28 mouse cellular contexts compared by ENCODE assay signal in genomic region chr10:21511386-21511785, GRCm38 (mm10).
DNase-seq lines count a peak whose midpoint lies in the region; ATAC-seq and TF ChIP-seq lines count a peak whose summit lies in the region.
"Had no signal": no experiment of that assay in that cellular context is flagged by ENCODE, and none has a peak within 500 bp of the region (broad histone marks: within the 10 kb centered on the region; RNA-seq: fewer than 3 reads in every experiment).

No protein-coding gene starts in this region.

- no peak overlapping the region for H3K4me2 ChIP-seq in liver, embryonic 15.5 days
- H3K4me2 ChIP-seq in intestine, postnatal 0 days (replicated peaks; ENCODE audit: low read depth), result no peak overlapping the region
- H3K4me2 ChIP-seq: hindbrain, embryonic 15.5 days; limb, embryonic 12.5 days; midbrain, embryonic 15.5 days had no signal

- DNase-seq in heart, embryonic 10.5 days (ENCODE audit: low spot score), result no peak
- no peak for DNase-seq in heart, adult 8-10 months (ENCODE audit: low spot score)
- peak; percentile 37 for DNase-seq in MEL-GATA-1-ER (ENCODE audit: extremely low read depth, low read depth)
- no peak for DNase-seq in spleen, postnatal 10 days (ENCODE audit: low spot score in 2 of 2)
- no peak for DNase-seq in layer of hippocampus, postnatal 36 days
- DNase-seq: adrenal gland, postnatal 25 days; cerebellum, adult 8-10 months; cerebellum, postnatal 25 days; gastrocnemius, postnatal 36 days; heart, adult 2 months; heart, postnatal 14 days; kidney, adult 8-10 months; kidney, postnatal 10 days; lung, adult 18-20 months; lung, postnatal 10 days; right cerebral cortex, postnatal 25 days had no signal

- H3K9ac ChIP-seq in liver, embryonic 15.5 days, result no peak overlapping the region
- H3K9ac ChIP-seq in intestine, postnatal 0 days (ENCODE audit: low read depth, low read length), result no peak overlapping the region
- H3K9ac ChIP-seq: hindbrain, embryonic 15.5 days; limb, embryonic 12.5 days; midbrain, embryonic 15.5 days had no signal

- peaks cover 15% of the 10 kb centered on the region for H3K4me1 ChIP-seq in heart, embryonic 10.5 days
- 0 out of 2 replicates have a peak, but pooled peaks cover 7% of the 10 kb centered on the region for H3K4me1 ChIP-seq in liver, embryonic 15.5 days (replicated peaks)
- no peaks in the 10 kb centered on the region; the same call in 1 of the 2 replicates for H3K4me1 ChIP-seq in testis, adult 2 months (ENCODE audit: control insufficient read depth, insufficient read depth, low read length)
- H3K4me1 ChIP-seq in intestine, postnatal 0 days (replicated peaks; ENCODE audit: control insufficient read depth, insufficient read depth, low read length), result no peaks in the 10 kb centered on the region
- H3K4me1 ChIP-seq: hindbrain, embryonic 10.5 days; hindbrain, embryonic 15.5 days; limb, embryonic 12.5 days; midbrain, embryonic 15.5 days had no signal

- peak overlapping the region; percentile 7; the same call in 1 of the 2 replicates for H3K27ac ChIP-seq in heart, embryonic 10.5 days
- H3K27ac ChIP-seq in liver, embryonic 15.5 days (replicated peaks), result no peak overlapping the region
- peak overlapping the region; percentile 32 for H3K27ac ChIP-seq in testis, adult 2 months (ENCODE audit: control insufficient read depth, insufficient read depth, low read depth, low read length)
- no peak overlapping the region for H3K27ac ChIP-seq in intestine, postnatal 0 days (ENCODE audit: low read depth, low read length)
- H3K27ac ChIP-seq: heart, adult 2 months; hindbrain, embryonic 10.5 days; hindbrain, embryonic 15.5 days; limb, embryonic 12.5 days; macrophage; midbrain, embryonic 10.5 days; midbrain, embryonic 15.5 days had no signal

- H3K4me3 ChIP-seq in heart, embryonic 10.5 days, result no peak overlapping the region
- H3K4me3 ChIP-seq in liver, embryonic 15.5 days (replicated peaks), result no peak overlapping the region
- H3K4me3 ChIP-seq in testis, adult 2 months (ENCODE audit: control insufficient read depth, low read depth, low read length), result no peak overlapping the region
- no peak overlapping the region for H3K4me3 ChIP-seq in intestine, postnatal 0 days (ENCODE audit: low read depth, low read length)
- H3K4me3 ChIP-seq: heart, adult 2 months; hindbrain, embryonic 10.5 days; hindbrain, embryonic 15.5 days; limb, embryonic 12.5 days; midbrain, embryonic 10.5 days; midbrain, embryonic 15.5 days had no signal

- H3K9me3 ChIP-seq in heart, embryonic 10.5 days, result no peaks in the 10 kb centered on the region
- H3K9me3 ChIP-seq in liver, embryonic 15.5 days (replicated peaks), result no peaks in the 10 kb centered on the region
- H3K9me3 ChIP-seq in intestine, postnatal 0 days (ENCODE audit: control insufficient read depth), result no peaks in the 10 kb centered on the region
- H3K9me3 ChIP-seq: hindbrain, embryonic 15.5 days; midbrain, embryonic 15.5 days had no signal

- no peak for TF ChIP-seq CTCF in testis, adult 2 months (IDR thresholded peaks at IDR 0.05; ENCODE audit: control insufficient read depth, insufficient read depth, insufficient replicate concordance, low read depth, low read length)
- no peak for TF ChIP-seq CTCF in intestine, postnatal 0 days (IDR thresholded peaks at IDR 0.05; ENCODE audit: low read depth)

- 0 out of 2 replicates have a peak, but pooled peaks have one; percentile 49 for ATAC-seq in liver, embryonic 15.5 days (ENCODE audit: insufficient read depth)
- ATAC-seq in intestine, postnatal 0 days, result no peak
- ATAC-seq: forebrain, embryonic 14.5 days; inflammation-experienced regulatory T-cells, adult 6 months; midbrain, embryonic 15.5 days had no signal

- TF ChIP-seq POLR2A in testis, adult 2 months (IDR thresholded peaks at IDR 0.05; ENCODE audit: control insufficient read depth, low read depth, low read length), result no peak

- no peaks in the 10 kb centered on the region for H3K36me3 ChIP-seq in heart, embryonic 10.5 days
- H3K36me3 ChIP-seq in liver, embryonic 15.5 days (replicated peaks), result no peaks in the 10 kb centered on the region
- no peaks in the 10 kb centered on the region for H3K36me3 ChIP-seq in testis, adult 2 months (ENCODE audit: control insufficient read depth, insufficient read depth, low read length)
- H3K36me3 ChIP-seq in intestine, postnatal 0 days (ENCODE audit: control insufficient read depth, insufficient read depth), result no peaks in the 10 kb centered on the region
- H3K36me3 ChIP-seq: hindbrain, embryonic 10.5 days; hindbrain, embryonic 15.5 days; limb, embryonic 12.5 days; midbrain, embryonic 10.5 days; midbrain, embryonic 15.5 days had no signal

- H3K27me3 ChIP-seq in heart, embryonic 10.5 days (ENCODE audit: insufficient read depth, poor library complexity, severe bottlenecking), result no peaks in the 10 kb centered on the region
- H3K27me3 ChIP-seq in liver, embryonic 15.5 days, result peaks cover 7% of the 10 kb centered on the region; the same call in 1 of the 2 replicates
- no peaks in the 10 kb centered on the region for H3K27me3 ChIP-seq in testis, adult 2 months (ENCODE audit: control insufficient read depth, insufficient read depth, low read length)
- 0 out of 2 replicates have a peak, but pooled peaks cover 3% of the 10 kb centered on the region for H3K27me3 ChIP-seq in intestine, postnatal 0 days (replicated peaks; ENCODE audit: control insufficient read depth, insufficient read depth, low read length)
- H3K27me3 ChIP-seq: CH12.LX; hindbrain, embryonic 15.5 days; limb, embryonic 12.5 days; midbrain, embryonic 15.5 days had no signal

- WGBS in heart, embryonic 10.5 days, result 28% methylated on average over 5 of the region's 5 CpGs
- 19% methylated on average over 5 of the region's 5 CpGs for WGBS in liver, embryonic 15.5 days (ENCODE audit: insufficient replicate concordance)
- WGBS in intestine, postnatal 0 days, result 46% methylated on average over 5 of the region's 5 CpGs

Comparison
In these comparisons a context has a peak if more than half of its experiments do, and no peak if none do; other contexts are left out.
1. H3K27ac ChIP-seq: peak in heart, embryonic 10.5 days (single experiment) and testis, adult 2 months (single experiment); none in liver, embryonic 15.5 days (single experiment) and intestine, postnatal 0 days (single experiment).